Mouse (Mus musculus): ENCODE measurements around the gene Tob2. TPM values are rescaled to one million over a fixed set of nuclear protein-coding genes. Genes with fewer than 3 reads are reported as not detected.

The Tob2 gene
- total RNA-seq, 1 experiment: 20.9 TPM

DNA sequence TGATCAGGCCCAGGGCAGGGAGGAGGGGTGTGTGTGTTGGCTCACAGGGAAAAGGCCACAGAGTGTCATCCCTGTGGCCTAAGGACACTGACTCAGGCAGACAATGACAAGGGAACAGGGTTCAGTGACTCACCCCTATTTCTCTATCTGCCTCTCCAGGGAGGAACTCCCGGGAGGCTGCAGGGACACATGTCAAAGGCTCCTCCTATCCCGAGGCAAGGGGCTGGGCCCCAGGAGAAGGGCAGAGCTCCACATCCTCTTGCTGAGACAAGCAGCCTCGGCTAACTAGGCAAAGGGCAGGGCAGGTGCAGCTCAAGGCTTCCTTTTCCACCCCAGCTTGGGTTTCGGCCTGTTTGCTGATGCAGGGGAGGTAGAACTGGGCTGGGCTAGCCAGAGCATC is 12.9 kb downstream of the Tob2 start:
- no peak for DNase-seq (ENCODE audit: low read depth, low spot score)
- no peak overlapping the region for H3K4me3 ChIP-seq (ENCODE audit: insufficient read depth in 1 of 2, low read depth in 1 of 2, low read length in 2 of 2, poor library complexity in 1 of 2, severe bottlenecking in 1 of 2)
- no peaks in the 10 kb centered on the region for H3K9me3 ChIP-seq (ENCODE audit: control insufficient read depth, insufficient read depth, low read depth, low read length)
- no peak overlapping the region for H3K9ac ChIP-seq (ENCODE audit: insufficient read depth, low read depth, low read length, poor library complexity, severe bottlenecking)
- no peak for TF ChIP-seq CHD2 (IDR thresholded peaks at IDR 0.05; ENCODE audit: low read depth, low read length)
- no peak for TF ChIP-seq HCFC1 (IDR thresholded peaks at IDR 0.05; ENCODE audit: borderline replicate concordance, insufficient read depth, low read length)
- TF ChIP-seq MAFK (IDR thresholded peaks at IDR 0.05; ENCODE audit: insufficient read depth, low read depth, low read length): no peak
- TF ChIP-seq ZC3H11A (IDR thresholded peaks at IDR 0.05; ENCODE audit: borderline replicate concordance, low read depth, low read length): no peak
- no peak for TF ChIP-seq ZNF384 (IDR thresholded peaks at IDR 0.05; ENCODE audit: low read depth, low read length)
- H3K36me3 ChIP-seq (ENCODE audit: control insufficient read depth, insufficient read depth, low read length, poor library complexity, severe bottlenecking): peaks cover 9% of the 10 kb centered on the region; the same call in 1 of the 2 replicates
- in situ Hi-C loops (cut with MboI; ENCODE audit: low sequenced_read_pairs in 2 of 2, unreplicated experiment in 2 of 2): no loop called here
- peaks cover 0 to 14% of the 10 kb centered on the region in 2 experiments; a peak in 3 of 4 replicates for H3K4me1 ChIP-seq (ENCODE audit: control insufficient read depth in 2 of 2, insufficient read depth in 2 of 2, low read length in 2 of 2, poor library complexity in 1 of 2)
- no peak overlapping the region for H3K27ac ChIP-seq (ENCODE audit: insufficient read depth, low read depth, low read length, poor library complexity, severe bottlenecking)

DNA sequence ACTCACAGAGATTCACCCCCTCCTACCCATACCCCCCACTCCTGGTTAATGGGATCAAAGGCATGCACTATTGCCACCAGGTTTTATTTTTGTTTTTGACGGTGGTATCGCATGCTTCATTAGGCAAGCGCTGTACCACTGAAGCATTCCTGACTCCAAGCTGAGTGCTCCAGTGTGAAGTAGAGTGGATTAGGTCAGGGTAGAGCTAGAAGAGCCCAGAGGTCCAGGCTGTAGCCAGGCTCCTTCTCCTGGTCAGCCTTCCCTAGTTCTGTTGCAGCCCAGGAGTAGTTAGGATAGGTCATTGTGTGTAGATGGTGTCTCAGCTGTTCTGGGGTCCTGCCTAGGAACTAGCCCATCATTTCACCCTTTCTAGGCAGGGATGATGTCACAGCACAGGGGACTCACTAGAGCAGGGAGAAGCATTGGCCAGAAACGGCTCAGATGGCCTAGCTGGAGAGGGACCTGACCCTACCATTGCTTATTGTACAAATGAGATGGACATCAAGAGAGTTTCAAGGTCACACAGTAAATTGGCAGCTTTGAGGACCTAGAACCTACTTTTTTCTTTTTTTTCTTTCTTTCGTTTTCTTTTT is 13.5 kb downstream of the Tob2 start:
- H3K27ac ChIP-seq (ENCODE audit: insufficient read depth, low read depth, low read length, poor library complexity, severe bottlenecking): no peak overlapping the region
- no peak overlapping the region for H3K9ac ChIP-seq (ENCODE audit: insufficient read depth, low read depth, low read length, poor library complexity, severe bottlenecking)
- peaks cover 0 to 12% of the 10 kb centered on the region in 2 experiments; a peak in 3 of 4 replicates for H3K4me1 ChIP-seq (ENCODE audit: control insufficient read depth in 2 of 2, insufficient read depth in 2 of 2, low read length in 2 of 2, poor library complexity in 1 of 2)
- no peaks in the 10 kb centered on the region for H3K9me3 ChIP-seq (ENCODE audit: control insufficient read depth, insufficient read depth, low read depth, low read length)
- no peak for DNase-seq (ENCODE audit: low read depth, low spot score)
- in situ Hi-C loops (cut with MboI; ENCODE audit: low sequenced_read_pairs in 2 of 2, unreplicated experiment in 2 of 2): no loop called here
- no peak for TF ChIP-seq MAFK (IDR thresholded peaks at IDR 0.05; ENCODE audit: insufficient read depth, low read depth, low read length)
- no peak for TF ChIP-seq CHD2 (IDR thresholded peaks at IDR 0.05; ENCODE audit: low read depth, low read length)
- no peak for TF ChIP-seq HCFC1 (IDR thresholded peaks at IDR 0.05; ENCODE audit: borderline replicate concordance, insufficient read depth, low read length)
- H3K4me3 ChIP-seq (ENCODE audit: insufficient read depth in 1 of 2, low read depth in 1 of 2, low read length in 2 of 2, poor library complexity in 1 of 2, severe bottlenecking in 1 of 2): no peak overlapping the region
- peaks cover 7% of the 10 kb centered on the region; the same call in 1 of the 2 replicates for H3K36me3 ChIP-seq (ENCODE audit: control insufficient read depth, insufficient read depth, low read length, poor library complexity, severe bottlenecking)

DNA sequence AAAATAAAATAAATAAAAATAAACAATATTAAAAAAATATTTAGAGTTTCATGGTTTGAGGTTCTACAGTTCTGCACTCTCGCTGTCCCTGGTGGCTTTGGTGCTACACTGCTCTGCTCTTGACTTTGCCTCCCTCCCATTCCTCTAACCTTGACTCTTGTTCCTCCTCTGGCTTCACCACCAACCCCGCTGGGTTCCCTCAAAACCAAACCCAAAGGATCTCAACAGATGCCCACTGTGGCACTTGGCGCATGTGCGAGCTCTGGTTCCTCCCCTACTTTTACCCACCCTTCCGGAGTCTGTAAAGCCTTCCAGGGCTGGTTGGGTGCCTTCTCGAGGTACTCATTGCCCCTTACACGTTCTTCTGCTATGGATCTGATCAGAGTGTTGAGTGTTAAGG is 16.3 kb downstream of the Tob2 start:
- TF ChIP-seq ZC3H11A (IDR thresholded peaks at IDR 0.05; ENCODE audit: borderline replicate concordance, low read depth, low read length) (no peak), ZNF384 (IDR thresholded peaks at IDR 0.05; ENCODE audit: low read depth, low read length) (no peak), HCFC1 (IDR thresholded peaks at IDR 0.05; ENCODE audit: borderline replicate concordance, insufficient read depth, low read length) (no peak), MAFK (IDR thresholded peaks at IDR 0.05; ENCODE audit: insufficient read depth, low read depth, low read length) (no peak), CHD2 (IDR thresholded peaks at IDR 0.05; ENCODE audit: low read depth, low read length) (no peak)
- in situ Hi-C loops (cut with MboI; ENCODE audit: low sequenced_read_pairs in 2 of 2, unreplicated experiment in 2 of 2): no loop called here
- H3K27ac ChIP-seq (ENCODE audit: insufficient read depth, low read depth, low read length, poor library complexity, severe bottlenecking): no peak overlapping the region
- DNase-seq (ENCODE audit: low read depth, low spot score): no peak
- H3K4me1 ChIP-seq (ENCODE audit: control insufficient read depth in 2 of 2, insufficient read depth in 2 of 2, low read length in 2 of 2, poor library complexity in 1 of 2): peaks cover 0 to 11% of the 10 kb centered on the region in 2 experiments; a peak in 3 of 4 replicates
- no peaks in the 10 kb centered on the region for H3K9me3 ChIP-seq (ENCODE audit: control insufficient read depth, insufficient read depth, low read depth, low read length)
- H3K36me3 ChIP-seq (ENCODE audit: control insufficient read depth, insufficient read depth, low read length, poor library complexity, severe bottlenecking): no peaks in the 10 kb centered on the region
- no peak overlapping the region for H3K4me3 ChIP-seq (ENCODE audit: insufficient read depth in 1 of 2, low read depth in 1 of 2, low read length in 2 of 2, poor library complexity in 1 of 2, severe bottlenecking in 1 of 2)
- H3K9ac ChIP-seq (ENCODE audit: insufficient read depth, low read depth, low read length, poor library complexity, severe bottlenecking): no peak overlapping the region

DNA sequence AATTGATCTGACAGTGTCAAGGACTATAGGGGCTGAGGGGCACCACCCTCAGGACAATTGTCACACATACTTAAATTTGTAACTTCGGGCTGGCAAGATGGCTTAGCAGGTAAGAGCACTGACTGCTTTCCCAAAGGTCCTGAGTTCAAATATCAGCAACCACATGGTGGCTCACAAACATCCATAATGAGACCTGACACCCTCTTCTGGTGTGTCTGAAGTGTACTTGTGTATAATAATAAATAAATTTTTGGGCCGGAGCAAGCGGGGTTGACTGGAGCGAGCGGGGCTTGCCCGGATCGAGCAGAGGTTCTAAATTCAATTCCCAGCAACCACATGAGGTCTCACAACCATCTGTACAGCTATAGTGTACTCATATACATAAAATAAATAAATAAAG is 18.3 kb downstream of the Tob2 start:
- TF ChIP-seq ZC3H11A (IDR thresholded peaks at IDR 0.05; ENCODE audit: borderline replicate concordance, low read depth, low read length): no peak
- TF ChIP-seq ZNF384 (IDR thresholded peaks at IDR 0.05; ENCODE audit: low read depth, low read length): no peak
- TF ChIP-seq HCFC1 (IDR thresholded peaks at IDR 0.05; ENCODE audit: borderline replicate concordance, insufficient read depth, low read length): no peak
- no peak for TF ChIP-seq MAFK (IDR thresholded peaks at IDR 0.05; ENCODE audit: insufficient read depth, low read depth, low read length)
- no peak for TF ChIP-seq CHD2 (IDR thresholded peaks at IDR 0.05; ENCODE audit: low read depth, low read length)
- Histone ChIP-seq H3K4me1 (ENCODE audit: control insufficient read depth in 2 of 2, insufficient read depth in 2 of 2, low read length in 2 of 2, poor library complexity in 1 of 2) (peaks cover 0 to 12% of the 10 kb centered on the region in 2 experiments; a peak in 1 of 4 replicates), H3K4me3 (ENCODE audit: insufficient read depth in 1 of 2, low read depth in 1 of 2, low read length in 2 of 2, poor library complexity in 1 of 2, severe bottlenecking in 1 of 2) (no peak overlapping the region), H3K36me3 (ENCODE audit: control insufficient read depth, insufficient read depth, low read length, poor library complexity, severe bottlenecking) (no peaks in the 10 kb centered on the region), H3K9me3 (ENCODE audit: control insufficient read depth, insufficient read depth, low read depth, low read length) (no peaks in the 10 kb centered on the region), H3K27ac (ENCODE audit: insufficient read depth, low read depth, low read length, poor library complexity, severe bottlenecking) (no peak overlapping the region), H3K9ac (ENCODE audit: insufficient read depth, low read depth, low read length, poor library complexity, severe bottlenecking) (no peak overlapping the region)
- in situ Hi-C loops (cut with MboI; ENCODE audit: low sequenced_read_pairs in 2 of 2, unreplicated experiment in 2 of 2): no loop called here
- DNase-seq (ENCODE audit: low read depth, low spot score): no peak

Data from ES-E14 (cell line).